Mouse (Mus musculus): Measurements from ENCODE around the gene Cpeb4. TPM values are rescaled to one million over a fixed set of nuclear protein-coding genes. Genes with fewer than 3 reads are reported as not detected.
A peak's percentile ranks its signal among the peaks of the same experiment; 100 is the strongest.
"Not testable (repeated sequence)": the region's sequence is repeated elsewhere in the genome, so short reads cannot be mapped to it uniquely, and the experiment has no call there.

Gene Cpeb4
- total and polyA plus RNA-seq, 2 experiments from 2014 or later: 15.8 to 75.7 TPM

GRCm38 (mm10) chr11:31963993-31964392 is 92.0 kb downstream of the Cpeb4 start:
- DNase-seq (ENCODE audit: low spot score): no peak
- no peak for ATAC-seq

GRCm38 (mm10) chr11:31965256-31966134 is 93.5 kb downstream of the Cpeb4 start, which contains the start of gene 4930524B15Rik:
Gene 4930524B15Rik, plus strand, starts transcription at chr11:31965592.
- ATAC-seq: peak; percentile 58
- no peak for TF ChIP-seq CTCF (IDR thresholded peaks at IDR 0.05; ENCODE audit: low read depth)

More at GRCm38 (mm10) chr11:31963993-31964392, 92.0 kb downstream of the Cpeb4 start:
- Histone ChIP-seq H3K36me3 (ENCODE audit: insufficient read depth, low read length) (no peaks in the 10 kb centered on the region), H3K9ac (replicated peaks; ENCODE audit: low read length) (no peak overlapping the region), H3K4me2 (ENCODE audit: low read depth, low read length) (no peak overlapping the region), H3K9me3 (ENCODE audit: low read length) (no peaks in the 10 kb centered on the region), H3K4me1 (ENCODE audit: insufficient read depth, low read length) (no peaks in the 10 kb centered on the region), H3K27ac (no peak overlapping the region), H3K27me3 (ENCODE audit: insufficient read depth, low read length) (no peaks in the 10 kb centered on the region), H3K4me3 (ENCODE audit: low read length) (no peak overlapping the region)
- 100% methylated on average over 1 of the region's 1 CpGs for WGBS
- TF ChIP-seq CTCF (IDR thresholded peaks at IDR 0.05; ENCODE audit: low read depth): no peak

GRCm38 (mm10) chr11:31974132-31974531 is 102.1 kb downstream of the Cpeb4 start:
- Histone ChIP-seq H3K4me3 (ENCODE audit: low read length) (no peak overlapping the region), H3K9me3 (ENCODE audit: low read length) (peaks cover 1% of the 10 kb centered on the region; the same call in 1 of the 2 replicates), H3K27me3 (ENCODE audit: insufficient read depth, low read length) (no peaks in the 10 kb centered on the region), H3K4me2 (ENCODE audit: low read depth, low read length) (no peak overlapping the region), H3K27ac (no peak overlapping the region), H3K9ac (replicated peaks; ENCODE audit: low read length) (no peak overlapping the region), H3K36me3 (ENCODE audit: insufficient read depth, low read length) (no peaks in the 10 kb centered on the region), H3K4me1 (ENCODE audit: insufficient read depth, low read length) (no peaks in the 10 kb centered on the region)
- DNase-seq (ENCODE audit: low spot score) (no peak), ATAC-seq (no peak)
- TF ChIP-seq CTCF (IDR thresholded peaks at IDR 0.05; ENCODE audit: low read depth): no peak
- 85% methylated on average over 4 of the region's 4 CpGs for WGBS

More at GRCm38 (mm10) chr11:31965256-31966134, 93.5 kb downstream of the Cpeb4 start, which contains the start of gene 4930524B15Rik:
- peak within 1 kb of the TSS; percentile 15; the same call in 1 of the 2 replicates for H3K4me3 ChIP-seq (ENCODE audit: low read length)
- H3K9me3 ChIP-seq (ENCODE audit: low read length): no peaks in the 10 kb centered on the region
- H3K27me3 ChIP-seq (ENCODE audit: insufficient read depth, low read length): no peaks in the 10 kb centered on the region
- H3K27ac ChIP-seq: no peak within 1 kb of the TSS
- peak; percentile 48 for DNase-seq (ENCODE audit: low spot score)
- no peaks in the 10 kb centered on the region for H3K36me3 ChIP-seq (ENCODE audit: insufficient read depth, low read length)
- peak within 1 kb of the TSS; percentile 48 for H3K4me2 ChIP-seq (ENCODE audit: low read depth, low read length)
- 51% methylated on average over 49 of the region's 49 CpGs for WGBS
- H3K9ac ChIP-seq (replicated peaks; ENCODE audit: low read length): peak within 1 kb of the TSS; percentile 15; the same call in 1 of the 2 replicates
- no peaks in the 10 kb centered on the region for H3K4me1 ChIP-seq (ENCODE audit: insufficient read depth, low read length)

- TF ChIP-seq CTCF (IDR thresholded peaks at IDR 0.05; ENCODE audit: low read depth): no peak
- no peaks in the 10 kb centered on the region for H3K27me3 ChIP-seq (ENCODE audit: insufficient read depth, low read length)
Observed at GRCm38 (mm10) chr11:31974826-31975225, 102.8 kb downstream of the Cpeb4 start.

GRCm38 (mm10) chr11:31975678-31976077 is 103.7 kb downstream of the Cpeb4 start:
- H3K27ac ChIP-seq: no peak overlapping the region
- H3K4me2 ChIP-seq (ENCODE audit: low read depth, low read length): no peak overlapping the region
- 76% methylated on average over 5 of the region's 5 CpGs for WGBS
- no peak for DNase-seq (ENCODE audit: low spot score)
- H3K9ac ChIP-seq (replicated peaks; ENCODE audit: low read length): no peak overlapping the region
- H3K9me3 ChIP-seq (ENCODE audit: low read length): peaks cover 4% of the 10 kb centered on the region; the same call in 1 of the 2 replicates
- no peaks in the 10 kb centered on the region for H3K36me3 ChIP-seq (ENCODE audit: insufficient read depth, low read length)
- TF ChIP-seq CTCF (IDR thresholded peaks at IDR 0.05; ENCODE audit: low read depth): no peak
- no peak for ATAC-seq
- no peak overlapping the region for H3K4me3 ChIP-seq (ENCODE audit: low read length)
- no peaks in the 10 kb centered on the region for H3K4me1 ChIP-seq (ENCODE audit: insufficient read depth, low read length)
- no peaks in the 10 kb centered on the region for H3K27me3 ChIP-seq (ENCODE audit: insufficient read depth, low read length)

More at GRCm38 (mm10) chr11:31974826-31975225, 102.8 kb downstream of the Cpeb4 start:
- Histone ChIP-seq H3K9me3 (ENCODE audit: low read length) (peaks cover 4% of the 10 kb centered on the region; the same call in 1 of the 2 replicates), H3K27ac (no peak overlapping the region), H3K36me3 (ENCODE audit: insufficient read depth, low read length) (no peaks in the 10 kb centered on the region), H3K4me2 (ENCODE audit: low read depth, low read length) (no peak overlapping the region), H3K4me1 (ENCODE audit: insufficient read depth, low read length) (no peaks in the 10 kb centered on the region), H3K4me3 (ENCODE audit: low read length) (no peak overlapping the region), H3K9ac (replicated peaks; ENCODE audit: low read length) (no peak overlapping the region)
- DNase-seq (ENCODE audit: low spot score) (no peak), ATAC-seq (no peak)
- 56% methylated on average over 8 of the region's 8 CpGs for WGBS

- H3K4me2 ChIP-seq (ENCODE audit: low read depth, low read length): no peak overlapping the region
- H3K9ac ChIP-seq (replicated peaks; ENCODE audit: low read length): no peak overlapping the region
- peaks cover 4% of the 10 kb centered on the region; the same call in 1 of the 2 replicates for H3K9me3 ChIP-seq (ENCODE audit: low read length)
- no peaks in the 10 kb centered on the region for H3K4me1 ChIP-seq (ENCODE audit: insufficient read depth, low read length)
- no peak overlapping the region for H3K4me3 ChIP-seq (ENCODE audit: low read length)
- H3K27me3 ChIP-seq (ENCODE audit: insufficient read depth, low read length): no peaks in the 10 kb centered on the region
- no peak overlapping the region for H3K27ac ChIP-seq
- WGBS: 74% methylated on average over 5 of the region's 5 CpGs
- no peak for TF ChIP-seq CTCF (IDR thresholded peaks at IDR 0.05; ENCODE audit: low read depth)
- H3K36me3 ChIP-seq (ENCODE audit: insufficient read depth, low read length): no peaks in the 10 kb centered on the region
- ATAC-seq (no peak), DNase-seq (ENCODE audit: low spot score) (no peak)
Observed at GRCm38 (mm10) chr11:31976137-31976536, 104.1 kb downstream of the Cpeb4 start.

- ATAC-seq; H3K36me3 ChIP-seq (ENCODE audit: insufficient read depth, low read length); H3K27me3 ChIP-seq (ENCODE audit: insufficient read depth, low read length); H3K4me1 ChIP-seq (ENCODE audit: insufficient read depth, low read length); H3K4me3 ChIP-seq (ENCODE audit: low read length); H3K27ac ChIP-seq; H3K9me3 ChIP-seq (ENCODE audit: low read length); DNase-seq (ENCODE audit: low spot score); H3K4me2 ChIP-seq (ENCODE audit: low read depth, low read length); H3K9ac ChIP-seq (replicated peaks; ENCODE audit: low read length): not testable (repeated sequence)
- WGBS: 86% methylated on average over 5 of the region's 5 CpGs
Observed at GRCm38 (mm10) chr11:31980089-31980488, 108.1 kb downstream of the Cpeb4 start.
